Mouse (Mus musculus) erythroblast, embryonic 14.5 days (primary cell): ENCODE results near the gene Hrh2. TPM values are rescaled to one million over a fixed set of nuclear protein-coding genes. Genes with fewer than 3 reads are reported as not detected.

Experiments used
- H3K27me3 ChIP-seq: 2 replicates; pipeline ENCODE4 v1.6.1; 2012; ENCODE audit warnings: inconsistent platforms; ENCODE audit not compliant: control insufficient read depth
- H3K36me3 ChIP-seq: 2 replicates; pipeline ENCODE4 v1.6.1; 2012; ENCODE audit warnings: mild to moderate bottlenecking, inconsistent platforms; ENCODE audit not compliant: control insufficient read depth
- H3K4me1 ChIP-seq: 2 replicates; pipeline ENCODE4 v1.6.1; 2012; ENCODE audit warnings: inconsistent platforms; ENCODE audit not compliant: control insufficient read depth
- H3K4me3 ChIP-seq: replicated peaks from 2 replicates; pipeline ENCODE3; 2012; ENCODE audit warnings: moderate library complexity, mild to moderate bottlenecking, inconsistent platforms
- H3K9me3 ChIP-seq: 2 replicates; pipeline ENCODE4 v1.6.1; 2012; ENCODE audit warnings: low read length, inconsistent platforms, mixed read lengths; ENCODE audit not compliant: control insufficient read depth
- GATA1 ChIP-seq: IDR thresholded peaks from 2 replicates; pipeline ENCODE4 v1.6.1; 2012; ENCODE audit warnings: low read length, inconsistent platforms, mixed read lengths
- TAL1 ChIP-seq: IDR thresholded peaks from 3 replicates; pipeline ENCODE4 v1.6.1; 2012; ENCODE audit warnings: low read length, inconsistent platforms, mixed read lengths
- polyA plus RNA-seq: library from polyadenylated mRNA; stranded (reverse); fragments of >175 nt; gene quantifications from 2 replicates; pipeline ENCODE4 v1.2.3, GENCODE M21; 2012

Gene Hrh2
- polyA plus RNA-seq, 1 experiment: not detected

DNA sequence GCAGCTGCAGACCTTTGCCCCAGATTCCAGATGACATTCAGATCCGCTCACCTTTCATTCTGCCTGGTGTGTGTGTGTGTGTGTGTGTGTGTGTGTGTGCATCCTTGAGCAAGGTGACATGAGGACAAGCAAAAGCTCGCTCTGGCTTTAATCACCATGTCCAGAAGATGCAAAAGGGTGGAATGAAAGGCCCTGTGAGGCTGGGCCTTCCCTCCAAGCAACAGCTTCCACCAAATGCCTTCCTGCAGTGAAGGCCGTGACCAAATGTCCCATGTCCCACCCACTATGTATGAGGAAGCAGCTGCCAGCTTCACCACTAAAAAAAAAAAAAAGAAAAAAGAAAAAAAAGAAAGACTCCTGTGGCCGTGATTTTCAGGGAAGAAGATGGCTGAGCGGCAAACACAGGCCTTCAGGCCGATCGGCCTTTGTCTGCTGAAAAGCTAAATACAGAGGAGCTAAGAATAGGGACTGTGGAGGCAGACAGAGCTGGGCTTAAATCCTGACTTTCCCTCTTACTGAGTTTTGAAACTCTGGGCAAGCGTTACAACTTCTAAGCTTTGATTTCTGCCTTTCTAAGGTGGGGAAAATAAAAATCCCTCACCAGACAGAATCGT, 14.3 kb downstream of the Hrh2 start:
- H3K27me3 ChIP-seq: no peaks in the 10 kb centered on the region
- no peak for TF ChIP-seq GATA1
- TF ChIP-seq TAL1: no peak
- H3K4me1 ChIP-seq: no peaks in the 10 kb centered on the region
- no peak overlapping the region for H3K4me3 ChIP-seq
- no peaks in the 10 kb centered on the region; the same call in 1 of the 2 replicates for H3K9me3 ChIP-seq
- no peaks in the 10 kb centered on the region for H3K36me3 ChIP-seq

- H3K4me3 ChIP-seq: no peak overlapping the region
- H3K27me3 ChIP-seq: no peaks in the 10 kb centered on the region
- no peak for TF ChIP-seq TAL1
- no peak for TF ChIP-seq GATA1
- no peaks in the 10 kb centered on the region for H3K4me1 ChIP-seq
- H3K9me3 ChIP-seq: no peaks in the 10 kb centered on the region
- no peaks in the 10 kb centered on the region for H3K36me3 ChIP-seq
These were observed 17.7 kb downstream of the Hrh2 start for GRCm38 (mm10) chr13:54209476-54210253.

GRCm38 (mm10) chr13:54211528-54212488, 19.9 kb downstream of the Hrh2 start:
- H3K4me3 ChIP-seq: no peak overlapping the region
- H3K9me3 ChIP-seq: no peaks in the 10 kb centered on the region
- TF ChIP-seq TAL1 (no peak), GATA1 (no peak)
- H3K27me3 ChIP-seq: no peaks in the 10 kb centered on the region
- no peaks in the 10 kb centered on the region for H3K4me1 ChIP-seq
- H3K36me3 ChIP-seq: no peaks in the 10 kb centered on the region

GRCm38 (mm10) chr13:54212516-54212915, 20.6 kb downstream of the Hrh2 start:
- H3K4me1 ChIP-seq: no peaks in the 10 kb centered on the region
- H3K4me3 ChIP-seq: no peak overlapping the region
- no peaks in the 10 kb centered on the region for H3K27me3 ChIP-seq
- no peaks in the 10 kb centered on the region for H3K36me3 ChIP-seq
- TF ChIP-seq GATA1: no peak
- no peak for TF ChIP-seq TAL1
- no peaks in the 10 kb centered on the region for H3K9me3 ChIP-seq

DNA sequence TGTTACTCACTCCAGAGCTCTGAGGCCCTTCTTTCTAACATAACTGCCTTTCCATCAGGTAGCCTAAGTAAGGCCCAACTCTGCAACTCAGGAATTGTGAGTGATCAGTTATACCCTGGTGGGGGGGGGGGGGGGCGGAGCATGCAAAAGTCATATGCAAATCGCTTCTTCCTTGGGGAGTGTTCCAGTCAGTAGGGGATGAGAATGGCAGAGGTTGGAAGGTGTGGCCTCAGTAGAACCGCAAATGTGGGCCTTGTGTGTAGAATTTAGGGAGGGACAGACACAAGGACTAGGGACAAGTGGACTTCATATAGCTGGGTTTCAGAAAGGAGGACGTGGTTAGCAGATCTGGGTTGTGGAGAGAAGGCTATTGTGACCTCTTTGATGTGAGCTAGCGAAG, 23.3 kb downstream of the Hrh2 start:
- Histone ChIP-seq H3K4me1 (no peaks in the 10 kb centered on the region), H3K27me3 (no peaks in the 10 kb centered on the region), H3K9me3 (no peaks in the 10 kb centered on the region), H3K36me3 (no peaks in the 10 kb centered on the region), H3K4me3 (no peak overlapping the region)
- no peak for TF ChIP-seq GATA1
- no peak for TF ChIP-seq TAL1

GRCm38 (mm10) chr13:54215777-54216316, 23.9 kb downstream of the Hrh2 start:
- Histone ChIP-seq H3K4me3 (no peak overlapping the region), H3K9me3 (no peaks in the 10 kb centered on the region), H3K36me3 (no peaks in the 10 kb centered on the region), H3K27me3 (no peaks in the 10 kb centered on the region), H3K4me1 (no peaks in the 10 kb centered on the region)
- no peak for TF ChIP-seq GATA1

- H3K9me3 ChIP-seq: no peaks in the 10 kb centered on the region
- no peaks in the 10 kb centered on the region for H3K27me3 ChIP-seq
- H3K4me3 ChIP-seq: no peak overlapping the region
- H3K4me1 ChIP-seq: no peaks in the 10 kb centered on the region
- TF ChIP-seq GATA1 (no peak), TAL1 (no peak)
- H3K36me3 ChIP-seq: no peaks in the 10 kb centered on the region
These were observed 26.4 kb downstream of the Hrh2 start for GRCm38 (mm10) chr13:54218341-54218740.

GRCm38 (mm10) chr13:54221631-54222179, 29.8 kb downstream of the Hrh2 start:
- no peaks in the 10 kb centered on the region for H3K36me3 ChIP-seq
- no peaks in the 10 kb centered on the region for H3K4me1 ChIP-seq
- H3K27me3 ChIP-seq: no peaks in the 10 kb centered on the region
- TF ChIP-seq TAL1 (no peak), GATA1 (no peak)
- no peaks in the 10 kb centered on the region for H3K9me3 ChIP-seq
- no peak overlapping the region for H3K4me3 ChIP-seq
